Mouse (Mus musculus): Measurements from ENCODE around the gene Fam72a.

Gene Fam72a

GRCm38 (mm10) chr1:131586836-131587235, 59.1 kb downstream of the Fam72a start:
- DNase-seq = no peak

Measured in thymus, postnatal 4 days (tissue).